ENCODE assay signal across 8 mouse cellular contexts in the genomic region with DNA sequence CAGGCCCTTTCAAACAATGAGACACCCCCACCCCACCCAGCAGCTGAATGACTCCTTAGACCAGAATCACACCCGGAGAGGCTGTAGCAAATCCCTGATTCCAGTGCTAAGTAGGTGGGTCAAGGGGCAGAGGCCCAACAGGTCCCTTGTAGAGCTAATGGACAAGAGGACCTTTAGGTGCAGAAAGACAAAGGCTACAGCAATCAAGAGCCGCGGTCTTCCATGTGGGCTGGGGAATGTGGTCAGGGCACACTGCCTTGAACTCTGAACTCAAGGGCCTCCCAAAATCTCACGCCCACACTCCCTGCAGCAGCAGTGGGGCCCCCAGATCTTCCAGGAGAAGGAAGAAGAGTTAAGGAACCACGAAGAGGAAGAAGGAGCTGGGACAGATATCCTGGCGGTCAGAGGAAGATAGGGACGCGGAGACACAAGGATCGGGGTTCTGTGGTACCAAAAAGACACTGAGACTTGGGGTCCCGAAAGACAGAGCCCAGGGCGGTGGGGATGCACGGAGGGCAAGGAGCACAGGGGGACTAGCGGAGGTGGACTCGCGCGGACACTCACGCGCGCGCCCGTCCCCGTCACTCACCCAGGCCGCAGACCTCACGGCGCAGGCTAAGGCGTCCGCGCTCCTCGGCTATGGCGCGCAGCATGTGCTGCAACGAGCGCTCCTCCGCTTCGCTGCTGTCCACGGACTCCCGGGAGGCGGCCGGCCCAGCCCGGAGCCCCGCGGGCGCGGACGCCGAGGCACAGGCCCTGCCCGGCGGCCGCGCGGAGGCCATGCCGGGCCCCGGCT. TPM values are rescaled to one million over a fixed set of nuclear protein-coding genes. Genes with fewer than 3 reads are reported as not detected.
DNase-seq lines count a peak whose midpoint lies in the region; ATAC-seq and TF ChIP-seq lines count a peak whose summit lies in the region.

No protein-coding gene starts in this region.

- H3K4me2 ChIP-seq in hindbrain, embryonic 16.5 days (ENCODE audit: low read length): peak overlapping the region; percentile 61
- H3K4me2 ChIP-seq in lung, postnatal 0 days (replicated peaks; ENCODE audit: low read depth, low read length): peak overlapping the region; percentile 84

- TF ChIP-seq CTCF in embryonic fibroblast, embryonic 13.5 days (IDR thresholded peaks at IDR 0.05; ENCODE audit: borderline replicate concordance, insufficient read depth, low read length): no peak
- no peak for TF ChIP-seq CTCF in lung, postnatal 0 days (IDR thresholded peaks at IDR 0.05)

- H3K36me3 ChIP-seq in hindbrain, embryonic 16.5 days (ENCODE audit: control insufficient read depth, insufficient read depth, low read length): no peaks in the 10 kb centered on the region
- no peaks in the 10 kb centered on the region for H3K36me3 ChIP-seq in lung, postnatal 0 days (ENCODE audit: insufficient read depth, low read length)

- 0% methylated on average over 18 of the region's 53 CpGs for WGBS in hindbrain, embryonic 16.5 days
- 1% methylated on average over 27 of the region's 53 CpGs for WGBS in lung, postnatal 0 days

- ATAC-seq in activated CD4-positive, CD25-positive, alpha-beta regulatory T cell, adult 4 months: peak; percentile 9
- ATAC-seq in hindbrain, embryonic 16.5 days: peak; percentile 64
- peak; percentile 69 for ATAC-seq in lung, postnatal 0 days
- ATAC-seq in erythroid progenitor cell, adult 5-6 weeks (replicated peaks; ENCODE audit: low FRiP score, poor library complexity, severe bottlenecking): no peak

- H3K9ac ChIP-seq in hindbrain, embryonic 16.5 days (ENCODE audit: low read depth, low read length): peak overlapping the region; percentile 96
- H3K9ac ChIP-seq in lung, postnatal 0 days (replicated peaks; ENCODE audit: low read depth): peak overlapping the region; percentile 70

- no peak for TF ChIP-seq POLR2A in embryonic fibroblast, embryonic 13.5 days (IDR thresholded peaks at IDR 0.05; ENCODE audit: low read depth, low read length)

- no peak for TF ChIP-seq EP300 in lung, postnatal 0 days (IDR thresholded peaks at IDR 0.05)

- no peaks in the 10 kb centered on the region for H3K9me3 ChIP-seq in hindbrain, embryonic 16.5 days (ENCODE audit: control insufficient read depth, low read length)
- no peaks in the 10 kb centered on the region for H3K9me3 ChIP-seq in lung, postnatal 0 days (ENCODE audit: low read length)

- H3K27ac ChIP-seq in embryonic fibroblast, embryonic 13.5 days (ENCODE audit: insufficient read depth, low read length): no peak overlapping the region
- H3K27ac ChIP-seq in hindbrain, embryonic 16.5 days (ENCODE audit: low read depth, low read length): peak overlapping the region; percentile 85
- H3K27ac ChIP-seq in lung, postnatal 0 days (ENCODE audit: low read length): peak overlapping the region; percentile 81

- peak overlapping the region; percentile 88 for H3K4me3 ChIP-seq in embryonic fibroblast, embryonic 13.5 days (ENCODE audit: insufficient read depth, low read length)
- H3K4me3 ChIP-seq in hindbrain, embryonic 16.5 days (ENCODE audit: low read length): peak overlapping the region; percentile 83
- peak overlapping the region; percentile 64 for H3K4me3 ChIP-seq in lung, postnatal 0 days (ENCODE audit: low read depth, low read length)

- DNase-seq in right cerebral cortex, adult 2 months (ENCODE audit: low spot score in 2 of 2): peak; percentile 40 to 46
- no peak for DNase-seq in right cerebral cortex, adult 18-20 months
- DNase-seq in lung, postnatal 0 days (ENCODE audit: low spot score): peak; percentile 44
- DNase-seq in right cerebral cortex, postnatal 14 days: peak; percentile 47

- no peaks in the 10 kb centered on the region for H3K27me3 ChIP-seq in hindbrain, embryonic 16.5 days (replicated peaks; ENCODE audit: control insufficient read depth, insufficient read depth, low read length)
- H3K27me3 ChIP-seq in lung, postnatal 0 days (replicated peaks; ENCODE audit: insufficient read depth, low read length): no peaks in the 10 kb centered on the region

- H3K4me1 ChIP-seq in embryonic fibroblast, embryonic 13.5 days (ENCODE audit: control insufficient read depth, insufficient read depth, low read length): peaks cover 15% of the 10 kb centered on the region
- peaks cover 29% of the 10 kb centered on the region for H3K4me1 ChIP-seq in hindbrain, embryonic 16.5 days (ENCODE audit: control insufficient read depth, insufficient read depth, low read depth, low read length)
- peaks cover 10% of the 10 kb centered on the region; the same call in 1 of the 2 replicates for H3K4me1 ChIP-seq in lung, postnatal 0 days (ENCODE audit: insufficient read depth, low read depth, low read length)

RNA-seq across cellular contexts. Expression of gene 5031439G07Rik, which starts 1.1 kb away (rescaled TPM):
- 1 to 10 TPM; 1.2 TPM for polyA plus RNA-seq in activated CD4-positive, CD25-positive, alpha-beta regulatory T cell, adult 4 months (2017; shearing (Covaris generic))
- 23.5 and 35.8 TPM in 2 replicates for polyA plus RNA-seq in embryonic fibroblast, embryonic 13.5 days (2011; ENCODE audit: insufficient read length, low read depth, missing spikeins)
- polyA plus RNA-seq in hindbrain, embryonic 16.5 days (2015; fragmentation: Nextera tagmentation; extraction: Ambion mirVana): 24.1 and 24.4 TPM in 2 replicates
- 4.3 and 4.6 TPM in 2 replicates for polyA plus RNA-seq in lung, postnatal 0 days (2015; fragmentation: Nextera tagmentation; extraction: Ambion mirVana)
- 5.0 and 5.4 TPM in 2 replicates for total RNA-seq in erythroid progenitor cell, adult 5-6 weeks (2015; ENCODE audit: low replicate concordance)
- 3.2 and 8.9 TPM in 2 replicates for total RNA-seq in erythroid progenitor cell, adult 5-6 weeks (2017; ENCODE audit: low replicate concordance)

RNA-seq across cellular contexts. Expression of gene Upk3a, which starts 29.7 kb away (rescaled TPM):
- not detected for polyA plus RNA-seq in activated CD4-positive, CD25-positive, alpha-beta regulatory T cell, adult 4 months (2017; shearing (Covaris generic))
- not detected in 2 replicates for polyA plus RNA-seq in embryonic fibroblast, embryonic 13.5 days (2011; ENCODE audit: insufficient read length, low read depth, missing spikeins)
- polyA plus RNA-seq in hindbrain, embryonic 16.5 days (2015; fragmentation: Nextera tagmentation; extraction: Ambion mirVana): 1.7 and 2.1 TPM in 2 replicates
- 33.6 and 41.0 TPM in 2 replicates for polyA plus RNA-seq in lung, postnatal 0 days (2015; fragmentation: Nextera tagmentation; extraction: Ambion mirVana)
- total RNA-seq in erythroid progenitor cell, adult 5-6 weeks (2015; ENCODE audit: low replicate concordance): not detected in 2 replicates
- total RNA-seq in erythroid progenitor cell, adult 5-6 weeks (2017; ENCODE audit: low replicate concordance): not detected in 2 replicates

RNA-seq across cellular contexts. Expression of gene Fam118a, which starts 41.5 kb away (rescaled TPM):
- 10 to 100 TPM; 33.0 to 39.2 TPM for polyA plus RNA-seq in activated CD4-positive, CD25-positive, alpha-beta regulatory T cell, adult 4 months (2017; shearing (Covaris generic))
- 21.1 and 28.6 TPM in 2 replicates for polyA plus RNA-seq in embryonic fibroblast, embryonic 13.5 days (2011; ENCODE audit: insufficient read length, low read depth, missing spikeins)
- polyA plus RNA-seq in hindbrain, embryonic 16.5 days (2015; fragmentation: Nextera tagmentation; extraction: Ambion mirVana): 30.3 and 30.8 TPM in 2 replicates
- polyA plus RNA-seq in lung, postnatal 0 days (2015; fragmentation: Nextera tagmentation; extraction: Ambion mirVana): 18.2 and 18.9 TPM in 2 replicates
- total RNA-seq in erythroid progenitor cell, adult 5-6 weeks (2015; ENCODE audit: low replicate concordance): 2.2 and 3.8 TPM in 2 replicates
- total RNA-seq in erythroid progenitor cell, adult 5-6 weeks (2017; ENCODE audit: low replicate concordance): 1.8 and 22.4 TPM in 2 replicates

Comparison
In these comparisons a context has a peak if more than half of its experiments do, and no peak if none do; other contexts are left out.
1. RNA of gene Upk3a, which starts 29.7 kb away (polyA plus RNA-seq): 33.6 to 41.0 TPM in lung, postnatal 0 days; 1.7 to 2.1 TPM in hindbrain, embryonic 16.5 days, not detected in activated CD4-positive, CD25-positive, alpha-beta regulatory T cell, adult 4 months and not detected in embryonic fibroblast, embryonic 13.5 days; every median in the first group is over 10 times any median in the second.
2. Peak in every context shown above with its lines, with median percentiles within 50 percentile points of each other: H3K4me3 ChIP-seq.